Mouse (Mus musculus) WW6 (cell line): ENCODE results near the gene Olfr410.
A peak's percentile ranks its signal among the peaks of the same experiment; 100 is the strongest.

Experiments
- DNase-seq: peaks from one replicate; pipeline ENCODE4 v3.0.0-alpha.2; 2013; ENCODE audit warnings: low read depth, low spot score

Gene Olfr410

DNA sequence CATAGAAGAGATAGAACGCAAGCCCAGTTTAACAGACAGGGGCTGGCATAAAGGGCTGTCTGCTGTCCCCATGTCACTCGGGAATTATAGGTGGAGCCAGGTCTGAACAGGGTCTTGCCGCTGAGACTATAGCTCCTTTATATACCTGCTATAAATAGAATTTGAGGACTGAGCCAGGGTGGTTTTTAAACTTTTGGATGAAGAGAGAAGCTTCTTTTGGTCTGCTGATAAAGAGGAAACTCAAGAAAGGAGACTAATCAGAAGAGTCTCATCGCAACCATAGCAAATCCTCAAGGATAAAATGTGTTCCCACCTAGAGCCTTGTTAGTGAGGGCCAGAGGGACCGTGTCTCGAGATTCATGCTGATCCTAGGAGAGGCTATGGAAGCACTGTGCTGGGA, at the start of gene Olfr410:
Gene Olfr410, minus strand, starts transcription at position 101 of the 400 bp plus-strand sequence.
- DNase-seq: no peak

DNA sequence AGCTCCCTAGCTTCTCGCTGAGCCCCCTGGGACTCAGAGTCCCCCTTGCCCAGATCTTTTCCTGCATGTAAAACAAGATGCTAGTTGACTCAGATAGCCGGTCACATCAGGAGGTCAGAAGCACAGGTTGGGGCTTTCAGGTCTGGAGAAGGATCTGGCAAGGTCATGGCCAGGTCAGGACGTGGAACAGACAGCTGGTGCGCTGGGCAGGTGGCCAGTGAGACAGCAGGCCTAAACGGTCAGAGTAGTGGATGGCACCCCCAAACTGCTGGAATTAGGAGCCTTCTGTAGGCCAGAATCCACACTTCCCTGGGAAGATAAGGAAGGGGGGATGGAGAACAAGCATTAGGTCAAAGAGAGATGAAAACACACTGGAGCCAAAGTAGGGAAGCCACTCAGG, 49.4 kb upstream of the Olfr410 start:
- DNase-seq: no peak

DNA sequence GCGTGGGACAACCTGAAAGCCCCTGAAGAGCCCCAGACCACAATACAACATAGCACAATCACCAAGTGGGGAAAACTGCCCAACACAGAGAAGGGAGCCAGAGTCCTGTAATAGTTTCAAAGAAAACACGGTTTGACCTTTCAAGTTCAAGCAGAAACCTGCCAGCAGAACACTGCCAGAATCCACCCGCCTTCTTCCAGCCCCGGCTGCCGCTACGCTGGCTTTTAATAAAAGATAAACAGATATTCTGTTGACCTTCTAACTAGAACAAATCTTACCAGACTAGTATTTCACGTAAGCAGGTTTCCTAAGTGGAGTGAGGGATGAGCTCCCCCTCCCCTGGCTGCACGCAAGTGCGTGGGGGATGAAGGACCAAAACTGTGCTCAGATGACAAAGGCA, 47.8 kb upstream of the Olfr410 start:
- DNase-seq: no peak

DNA sequence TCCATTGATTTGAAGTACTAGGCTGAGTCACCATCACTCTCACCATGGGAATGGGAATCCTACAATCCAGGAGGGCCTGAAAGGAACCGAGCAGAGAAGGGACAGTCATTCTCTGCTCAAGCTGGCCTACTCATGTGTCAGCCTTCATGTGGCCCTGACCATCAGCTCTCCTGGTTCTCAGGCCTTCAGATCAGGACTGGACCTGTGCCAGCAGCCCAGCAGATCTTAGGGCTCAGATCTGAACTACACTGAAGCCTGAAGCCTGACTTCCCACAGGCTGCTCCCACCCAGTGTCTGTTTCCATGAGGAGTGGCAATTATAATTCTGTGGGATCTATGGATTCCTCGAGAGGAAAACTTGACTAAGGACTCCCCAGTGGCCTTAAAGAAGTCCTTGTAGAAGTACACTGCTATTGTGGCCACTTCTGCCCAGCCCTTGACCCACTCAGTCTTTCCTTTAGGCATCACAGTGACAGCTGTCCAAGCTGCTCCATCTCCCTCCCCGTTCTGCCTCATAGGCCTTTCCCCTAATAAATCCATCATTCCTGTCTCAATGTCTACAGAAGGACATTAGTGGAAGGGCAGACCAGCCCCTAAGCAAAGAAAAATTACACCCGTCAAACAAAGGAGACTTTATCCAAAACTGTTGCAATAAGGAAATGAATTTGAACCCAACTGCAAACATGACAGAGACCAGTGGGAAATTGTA, 41.5 kb upstream of the Olfr410 start:
- no peak for DNase-seq

DNA sequence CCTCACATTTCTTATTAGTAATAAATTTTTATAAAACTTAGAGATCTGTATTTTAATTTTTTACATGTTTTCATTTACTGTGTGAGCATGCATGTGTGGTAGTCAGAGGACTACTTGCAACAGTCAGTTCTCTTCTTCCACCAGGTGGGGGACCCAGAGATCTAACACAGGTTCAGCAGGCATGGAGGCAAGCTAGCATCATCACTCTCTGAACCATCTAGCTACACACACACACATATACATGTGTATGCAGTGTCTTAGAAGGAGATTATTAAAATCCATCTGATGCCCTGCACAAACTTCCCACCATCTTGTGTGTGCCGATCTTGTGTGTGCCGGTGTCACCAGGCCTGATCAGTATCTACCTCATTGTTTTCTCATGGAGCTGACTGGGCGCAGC, 39.0 kb upstream of the Olfr410 start:
- DNase-seq: peak; percentile 24

DNA sequence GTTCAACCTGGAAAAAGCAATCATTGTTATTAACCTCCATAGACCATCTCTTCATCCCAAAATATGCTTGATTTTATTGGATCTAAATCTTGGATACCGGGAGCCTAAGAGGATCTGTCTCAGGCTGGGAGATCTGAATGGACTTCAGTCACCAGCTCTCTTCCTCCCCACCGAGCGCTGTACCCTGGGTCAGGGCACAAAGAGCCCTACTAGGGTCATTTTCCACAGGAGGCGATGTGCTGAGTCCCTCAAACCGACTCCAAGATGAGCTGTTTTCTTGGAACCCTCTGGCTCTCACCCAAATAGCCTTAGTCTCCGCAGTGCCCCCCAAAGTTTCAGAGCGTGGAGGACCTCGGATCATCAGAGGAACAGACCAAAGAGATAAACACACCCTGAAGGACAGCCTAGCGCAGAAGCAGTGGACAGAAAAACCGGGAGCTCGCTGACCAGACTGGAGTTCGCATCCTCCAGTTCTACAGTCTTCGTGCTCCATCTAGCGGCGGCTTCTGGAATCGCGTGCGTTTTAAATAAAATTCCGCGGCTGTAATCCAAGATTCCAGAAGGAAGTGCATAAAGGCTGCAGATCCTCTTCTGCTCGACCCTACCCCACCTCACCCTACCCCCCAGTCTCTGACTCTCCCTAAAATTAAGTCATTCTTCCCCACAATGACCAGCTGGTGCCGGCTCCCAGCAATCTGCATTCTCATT, 33.7 kb upstream of the Olfr410 start:
- peak; percentile 39 for DNase-seq

DNA sequence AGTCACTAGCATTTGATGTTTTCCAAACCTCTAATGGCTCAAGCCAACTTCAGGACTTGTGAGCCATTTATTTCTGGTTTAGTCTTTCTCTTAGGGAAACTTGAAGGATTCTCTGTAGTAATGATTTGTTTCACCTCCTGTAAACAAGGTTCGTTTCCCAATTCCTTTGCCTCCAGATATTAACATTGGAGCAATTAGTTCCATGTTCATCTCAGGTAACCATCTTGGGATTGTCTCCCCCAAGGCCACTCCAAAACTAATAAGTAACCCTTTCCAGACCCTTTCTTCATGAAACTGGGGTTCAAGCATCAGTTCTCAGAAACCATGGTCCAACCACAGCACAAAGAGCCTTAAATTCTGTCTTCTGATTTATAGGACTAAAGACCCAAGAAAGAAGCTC, 23.9 kb upstream of the Olfr410 start, which contains the start of gene Olfr412:
Gene Olfr412, plus strand, starts transcription at position 301 of the 400 bp plus-strand sequence.
- DNase-seq: no peak

DNA sequence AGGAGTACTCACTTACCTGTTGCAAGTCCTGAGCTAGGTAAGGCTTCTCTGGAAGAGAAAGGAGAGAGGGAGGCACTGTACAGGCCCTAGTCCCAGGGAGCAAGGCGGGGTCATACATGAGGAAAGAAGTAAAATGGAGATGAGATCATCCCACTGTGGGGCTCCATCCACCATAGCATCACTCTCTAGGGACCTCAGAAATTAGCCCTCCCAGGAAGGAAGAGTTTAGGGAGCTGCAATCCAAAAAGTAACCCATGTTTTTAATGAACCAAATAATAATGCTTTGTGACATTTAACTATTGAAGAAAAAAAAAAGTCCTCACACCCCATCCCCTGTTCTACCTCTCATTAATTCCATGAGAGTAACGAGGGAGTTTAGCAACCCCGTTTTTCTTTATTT, 14.7 kb upstream of the Olfr410 start, which contains the start of gene Olfr411:
Gene Olfr411, minus strand, starts transcription at position 101 of the 400 bp plus-strand sequence.
- no peak for DNase-seq

DNA sequence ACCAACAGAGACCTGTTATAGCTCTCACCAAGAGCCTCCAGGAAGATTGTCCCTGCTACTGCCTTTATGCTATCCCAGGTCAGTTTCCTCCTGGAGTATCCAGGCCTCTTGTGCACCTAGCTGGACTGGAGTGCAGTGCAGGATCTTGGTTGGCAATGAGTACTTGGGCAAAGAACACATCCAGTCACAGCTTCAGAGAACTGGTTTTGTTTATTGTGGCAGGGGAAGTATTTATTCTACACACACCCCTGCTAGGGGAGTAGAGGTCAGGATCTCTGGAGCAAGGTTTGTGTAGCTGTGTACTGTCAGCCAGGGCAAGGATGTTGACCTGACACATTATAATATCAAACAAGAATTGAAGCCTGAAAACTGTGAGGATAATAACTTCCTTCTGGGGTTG, 9.1 kb downstream of the Olfr410 start:
- no peak for DNase-seq

DNA sequence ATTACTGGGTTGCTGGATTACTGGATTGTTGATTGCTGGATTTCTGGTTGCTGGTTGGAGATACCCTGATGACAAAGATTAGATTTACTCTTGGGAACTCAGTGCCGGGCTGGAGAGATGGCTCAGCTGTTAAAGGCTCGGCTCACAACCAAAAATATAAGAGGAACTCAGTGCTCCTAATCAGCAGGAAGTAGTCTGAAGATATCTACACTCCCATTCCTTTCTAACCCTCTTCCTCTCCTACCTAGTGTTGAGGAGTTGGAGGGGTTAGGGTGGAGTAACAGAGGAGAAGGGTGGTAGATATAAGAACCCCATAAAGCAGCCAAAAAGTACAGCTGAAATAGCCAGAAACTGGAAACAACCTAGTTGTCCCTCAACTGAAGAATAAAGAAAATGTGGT, 11.8 kb downstream of the Olfr410 start:
- DNase-seq: no peak

DNA sequence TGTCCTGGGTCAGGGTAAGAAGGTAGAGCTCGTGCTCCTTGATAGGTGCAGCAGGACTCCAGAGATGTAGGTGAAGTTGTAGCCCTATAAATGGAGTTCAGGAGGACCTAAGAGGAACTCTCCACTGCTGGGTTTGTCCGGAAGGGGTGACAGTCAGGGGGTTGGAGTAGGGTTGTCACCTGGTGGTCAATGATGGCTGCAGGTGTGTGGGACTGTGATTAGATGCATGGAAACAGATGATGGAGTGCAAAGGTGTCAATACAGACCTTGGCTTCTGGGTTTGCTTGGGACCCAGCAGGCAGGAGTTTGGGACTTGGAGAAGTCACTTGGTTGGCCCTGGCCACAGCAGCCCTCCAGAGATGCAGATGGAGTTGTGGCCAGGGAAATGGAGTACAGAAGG, 50.6 kb downstream of the Olfr410 start:
- DNase-seq: no peak

DNA sequence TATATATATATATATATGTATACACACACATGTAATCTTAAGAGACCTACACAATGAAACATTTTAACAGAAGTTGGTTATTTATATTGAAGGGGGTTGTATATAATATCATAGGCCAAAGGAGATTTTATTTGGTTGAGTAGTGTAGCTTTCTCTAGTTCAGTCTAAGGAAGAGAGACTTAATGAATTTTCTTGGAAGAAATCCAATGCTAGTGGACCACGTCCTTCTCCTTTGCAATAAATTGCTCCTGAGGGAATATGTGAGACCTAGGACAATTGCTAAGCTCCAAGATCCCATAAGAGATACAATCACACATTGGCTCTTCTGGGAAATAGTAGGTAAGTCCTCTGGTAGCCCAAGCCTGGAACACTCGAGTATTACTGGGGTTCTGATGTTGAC, 54.4 kb downstream of the Olfr410 start, which contains the start of gene Olfr59:
Gene Olfr59, plus strand, starts transcription at position 301 of the 400 bp plus-strand sequence.
- no peak for DNase-seq
